Mouse (Mus musculus): Measurements from ENCODE around the gene Nrip2.
"Not testable (repeated sequence)": the region's sequence is repeated elsewhere in the genome, so short reads cannot be mapped to it uniquely, and the experiment has no call there.

Gene Nrip2

DNA sequence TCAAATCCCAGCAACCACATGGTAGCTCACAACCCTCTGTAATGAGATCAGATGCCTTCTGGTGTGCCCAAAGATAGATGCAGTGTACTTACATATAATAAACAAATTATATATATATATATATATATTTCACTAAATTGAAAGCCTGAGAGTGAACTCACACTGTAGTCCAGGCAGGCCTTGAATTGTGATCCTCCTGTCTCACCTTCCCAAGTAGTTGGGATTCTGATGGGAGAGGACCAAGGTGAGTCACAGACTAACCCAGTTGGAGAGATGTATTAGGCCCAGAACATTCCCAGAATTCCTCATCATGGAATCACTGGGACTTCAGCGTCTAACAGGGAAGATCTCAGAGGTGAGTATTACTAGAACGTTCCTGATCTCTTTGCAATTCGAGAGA is at the start of gene Nrip2:
TSS of gene Nrip2 (plus strand) at position 301 of the 400 bp plus-strand sequence.
- no peak for DNase-seq (ENCODE audit: low read depth, low spot score)

DNA sequence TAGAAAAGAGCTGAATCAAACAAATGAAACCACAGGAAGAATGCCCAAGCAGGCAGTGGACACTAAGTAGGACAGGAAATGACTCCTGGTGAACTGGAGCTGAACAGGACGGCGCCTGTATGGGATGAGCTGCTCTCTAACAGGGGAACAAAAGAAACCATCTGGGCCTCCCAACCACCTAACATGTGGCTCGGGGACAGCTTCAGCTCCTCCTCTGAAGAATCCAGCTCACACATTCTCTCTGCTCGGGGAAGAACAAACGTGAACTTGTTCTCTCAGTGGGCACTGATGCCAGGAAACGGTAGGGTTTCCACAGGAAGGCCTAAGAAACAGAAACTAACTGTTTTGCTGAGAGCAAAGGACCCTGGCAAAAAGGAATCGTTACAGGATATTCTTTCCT is 49.4 kb upstream of the Nrip2 start:
- peak; percentile 75 for DNase-seq (ENCODE audit: low read depth, low spot score)

DNA sequence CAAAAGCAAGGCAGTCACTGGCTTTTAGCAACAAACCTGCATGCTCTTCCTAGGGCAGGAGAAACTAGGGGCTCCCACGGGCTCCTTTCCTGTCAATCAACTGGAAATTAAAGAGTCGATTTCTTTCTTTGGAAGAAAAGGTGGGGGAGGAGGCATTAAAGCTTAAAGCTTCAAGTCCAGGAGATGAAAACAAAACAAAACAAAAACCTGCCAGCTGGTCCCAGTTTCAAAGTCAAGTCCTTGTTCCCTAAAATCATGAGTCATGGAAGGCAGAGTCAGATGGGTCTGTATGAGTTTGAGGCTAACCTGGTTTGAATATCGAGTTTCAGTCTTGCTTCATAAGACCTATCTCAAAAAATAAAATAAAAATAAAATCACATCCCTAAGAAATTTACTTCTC is 45.0 kb upstream of the Nrip2 start:
- DNase-seq (ENCODE audit: low read depth, low spot score), result no peak

DNA sequence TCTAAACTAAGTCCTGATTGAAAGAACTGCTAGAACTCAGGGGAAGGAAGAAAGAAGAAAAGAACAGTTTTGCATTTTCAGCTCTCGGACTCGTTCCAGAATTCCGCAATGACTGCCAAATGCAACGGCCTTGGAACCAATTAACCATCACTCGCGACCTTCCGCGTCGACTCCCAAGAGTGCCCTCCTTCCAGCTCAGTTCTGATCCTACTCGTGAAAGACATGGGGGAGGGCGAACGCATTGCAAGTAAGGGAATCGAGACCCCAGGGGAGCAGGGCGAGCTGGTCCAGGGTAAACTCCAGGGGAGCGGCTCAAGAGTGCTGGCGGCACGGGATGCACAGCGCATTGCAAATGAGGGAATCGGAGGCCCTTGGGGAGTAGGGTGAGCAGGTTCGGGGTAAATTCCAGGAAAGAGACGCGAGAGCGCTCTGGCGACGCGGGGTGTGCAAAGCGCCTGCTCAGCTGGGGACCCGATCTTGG is 43.9 kb upstream of the Nrip2 start:
- peak; percentile 65 for DNase-seq (ENCODE audit: low read depth, low spot score)

- peak; percentile 99 for DNase-seq (ENCODE audit: low read depth, low spot score)
These were observed 43.2 kb upstream of the Nrip2 start, which contains the start of gene Tulp3 for GRCm38 (mm10) chr6:128355726-128356416. Gene Tulp3 (minus strand): TSS chr6:128355851.

DNA sequence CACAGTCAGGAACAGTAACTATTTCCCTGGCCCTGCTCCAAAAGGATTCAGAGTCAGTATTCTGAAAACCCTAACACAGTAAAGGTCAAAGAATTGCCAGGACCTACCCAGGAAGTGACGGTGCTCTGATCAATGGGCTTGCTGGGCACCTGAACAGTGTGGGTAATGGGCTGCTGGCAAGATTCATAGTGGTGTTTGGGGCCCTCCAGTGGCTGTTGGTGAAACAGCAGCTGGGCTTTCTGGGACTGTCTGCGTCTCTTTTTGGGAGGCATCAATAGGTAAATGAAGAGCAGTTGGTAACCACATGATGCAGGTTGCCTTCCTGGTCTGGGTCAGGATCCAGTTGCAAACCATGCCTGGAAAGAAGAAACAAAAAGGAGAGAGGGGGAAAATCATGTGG is 40.1 kb upstream of the Nrip2 start:
- peak; percentile 65 for DNase-seq (ENCODE audit: low read depth, low spot score)

- no peak for DNase-seq (ENCODE audit: low read depth, low spot score)
These were observed 37.2 kb upstream of the Nrip2 start for GRCm38 (mm10) chr6:128361901-128362300.

DNA sequence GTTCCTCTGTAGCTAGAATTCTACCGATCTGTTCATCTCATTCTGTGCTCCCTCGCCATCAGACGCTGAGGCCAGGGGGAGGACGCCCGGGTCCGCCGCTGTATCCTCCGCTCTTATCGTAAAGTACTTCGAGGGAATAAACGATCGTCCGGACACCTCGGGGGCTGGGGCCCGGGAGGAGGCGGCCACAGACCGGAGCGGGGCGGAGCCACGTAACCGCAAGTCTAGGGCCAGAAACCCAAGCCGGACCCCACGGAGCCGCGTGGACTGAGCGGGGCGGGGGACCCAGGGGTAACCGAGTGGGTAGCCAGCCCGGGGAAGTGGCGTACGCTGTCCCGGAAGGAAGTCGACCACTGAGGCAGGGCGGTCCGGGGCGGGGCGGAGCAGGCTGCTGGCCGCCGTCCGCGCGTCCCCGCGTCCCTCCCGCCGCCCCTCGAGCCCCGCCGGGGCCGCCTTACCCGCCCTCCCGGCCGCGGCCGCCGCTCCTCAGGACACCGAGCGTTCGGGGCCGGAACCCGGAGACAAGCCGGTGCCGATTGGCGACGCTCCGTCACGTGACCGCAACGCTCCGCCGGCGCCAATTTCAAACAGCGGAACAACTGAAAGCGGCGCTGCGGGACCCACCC is 36.6 kb upstream of the Nrip2 start, which contains the start of the genes Rhno1 and Foxm1:
TSS of gene Rhno1 (minus strand) at position 531 of the 626 bp plus-strand sequence.
TSS of gene Foxm1 (plus strand) at position 587 of the 626 bp plus-strand sequence.
- peak; percentile 82 for DNase-seq (ENCODE audit: low read depth, low spot score)

- peak; percentile 20 for DNase-seq (ENCODE audit: low read depth, low spot score)
These were observed 35.9 kb upstream of the Nrip2 start for GRCm38 (mm10) chr6:128363007-128363825.

GRCm38 (mm10) chr6:128364721-128365120 is 34.4 kb upstream of the Nrip2 start:
- DNase-seq (ENCODE audit: low read depth, low spot score), result no peak

DNA sequence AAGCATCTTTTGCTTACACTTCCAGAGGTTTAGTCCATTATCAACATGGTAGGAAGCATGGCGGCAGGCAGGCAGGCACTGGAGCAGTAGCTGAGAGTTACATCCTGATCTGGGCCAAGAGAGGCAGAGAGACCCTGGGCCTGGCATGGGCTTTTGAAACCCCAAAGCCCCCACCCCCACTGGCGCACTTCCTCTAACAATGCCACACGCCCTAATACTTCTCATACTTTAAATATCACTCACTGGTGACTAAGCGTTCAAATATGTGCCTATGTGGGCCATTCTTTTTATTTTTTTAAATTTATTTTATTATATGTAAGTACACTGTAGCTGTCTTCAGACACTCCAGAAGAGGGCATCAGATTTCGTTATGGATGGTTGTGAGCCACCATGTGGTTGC is 32.6 kb upstream of the Nrip2 start:
- no peak for DNase-seq (ENCODE audit: low read depth, low spot score)

DNA sequence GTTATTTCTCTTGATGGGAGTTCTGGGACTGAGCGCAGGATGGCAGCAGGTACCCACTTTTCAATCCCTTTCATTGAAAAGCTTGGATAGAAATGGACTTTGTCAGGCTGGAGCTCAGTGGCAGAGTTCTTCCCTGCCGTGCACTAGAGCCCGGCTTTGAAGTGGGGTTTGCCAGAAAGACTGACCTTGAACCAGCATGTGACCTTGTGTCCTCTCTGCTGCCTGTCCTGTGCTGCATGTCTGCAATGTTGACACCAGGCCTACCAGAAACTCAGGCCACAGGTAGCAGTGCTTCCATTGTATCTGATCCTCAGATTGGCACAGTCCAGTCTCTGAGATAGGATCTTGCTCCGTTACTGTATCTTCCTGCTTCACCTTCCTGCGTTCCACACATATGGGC is 29.1 kb upstream of the Nrip2 start:
- no peak for DNase-seq (ENCODE audit: low read depth, low spot score)

DNA sequence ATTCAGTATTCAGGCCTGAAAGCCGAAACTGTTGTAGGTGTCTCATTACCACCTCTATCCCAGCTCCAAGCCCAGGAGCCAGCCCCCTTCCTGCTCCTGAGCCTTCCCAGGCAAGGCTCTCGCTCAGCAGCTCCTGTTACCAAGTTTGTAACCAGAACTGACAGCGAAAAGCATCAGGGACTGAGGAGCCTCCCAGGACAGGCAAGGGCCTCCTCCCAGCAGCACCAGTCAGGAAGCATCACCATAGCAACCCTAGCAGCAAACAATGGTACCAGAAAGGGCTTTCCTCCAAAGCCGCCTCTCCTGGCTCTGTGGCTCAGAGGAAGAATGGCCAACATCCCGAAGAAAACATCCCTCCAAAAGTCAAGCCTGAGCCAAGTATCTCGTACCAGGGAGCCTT is 23.9 kb upstream of the Nrip2 start, which contains the start of the genes Tex52 and Gm44596:
TSS of gene Tex52 (plus strand) at position 265 of the 400 bp plus-strand sequence.
TSS of gene Gm44596 (plus strand) at position 312 of the 400 bp plus-strand sequence.
- DNase-seq (ENCODE audit: low read depth, low spot score), result peak; percentile 86

GRCm38 (mm10) chr6:128376371-128377085 is 22.6 kb upstream of the Nrip2 start:
- DNase-seq (ENCODE audit: low read depth, low spot score), result no peak

DNA sequence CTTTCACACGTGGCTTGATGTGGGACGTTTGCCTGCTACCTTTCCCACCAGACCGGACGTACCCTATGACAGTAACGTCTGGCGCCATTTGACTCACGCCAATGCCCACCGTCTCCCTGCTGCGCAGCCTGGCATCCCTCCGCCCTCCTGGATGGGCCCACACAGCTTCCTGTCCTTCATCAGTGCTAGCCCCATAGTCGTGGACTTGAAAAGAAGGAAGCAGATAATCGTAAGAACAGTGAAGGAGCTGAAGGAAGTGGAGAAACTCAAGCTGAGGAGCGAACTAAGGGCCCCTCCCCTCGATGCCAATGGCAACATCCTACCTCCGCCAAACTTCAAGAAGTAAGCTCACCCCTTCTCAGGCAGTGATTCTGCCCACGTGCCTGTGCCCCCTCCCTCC is 19.5 kb upstream of the Nrip2 start:
- DNase-seq (ENCODE audit: low read depth, low spot score), result no peak

- not testable (repeated sequence) for DNase-seq (ENCODE audit: low read depth, low spot score)
These were observed 18.4 kb upstream of the Nrip2 start for GRCm38 (mm10) chr6:128380594-128381167.

DNA sequence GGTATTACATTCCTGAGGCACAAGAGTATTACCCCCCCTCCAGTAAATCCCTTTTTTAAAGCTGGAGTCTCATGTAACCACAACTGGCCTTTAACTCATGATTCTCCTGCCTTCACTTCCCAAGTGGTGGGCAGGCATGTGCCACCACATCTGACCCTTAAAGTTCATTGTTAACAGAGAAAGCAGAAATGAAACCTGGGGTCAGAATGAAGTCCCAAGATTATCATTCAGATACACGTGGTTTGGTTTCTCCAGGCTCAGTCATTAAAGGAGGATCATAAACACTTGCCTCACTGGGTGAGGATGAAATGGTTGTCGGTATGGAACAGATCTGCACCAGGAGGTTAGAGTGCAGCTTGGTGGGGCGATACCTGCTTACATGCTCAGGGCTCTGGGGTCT is 17.8 kb upstream of the Nrip2 start:
- DNase-seq (ENCODE audit: low read depth, low spot score), result no peak

GRCm38 (mm10) chr6:128383752-128384151 is 15.3 kb upstream of the Nrip2 start:
- no peak for DNase-seq (ENCODE audit: low read depth, low spot score)

DNA sequence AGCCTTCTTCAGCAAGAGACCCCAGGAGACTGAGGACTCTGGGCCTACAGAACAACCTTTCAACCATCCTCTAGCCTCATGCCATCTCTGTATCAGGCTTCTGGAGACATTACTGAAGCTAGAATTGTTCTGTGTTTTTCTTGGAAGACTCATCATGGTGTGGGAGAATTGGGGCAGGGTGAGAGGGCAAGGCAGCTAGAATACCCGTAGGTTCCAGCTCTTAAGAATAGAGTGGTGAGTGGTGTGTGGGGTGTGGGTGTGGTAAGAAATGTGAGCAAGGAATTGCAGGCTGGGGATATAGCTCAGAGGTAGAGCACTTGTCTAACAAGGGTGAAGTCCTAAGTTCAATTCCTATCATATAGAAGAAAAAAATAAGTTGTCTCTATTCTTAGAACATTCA is 14.1 kb upstream of the Nrip2 start:
- no peak for DNase-seq (ENCODE audit: low read depth, low spot score)

DNA sequence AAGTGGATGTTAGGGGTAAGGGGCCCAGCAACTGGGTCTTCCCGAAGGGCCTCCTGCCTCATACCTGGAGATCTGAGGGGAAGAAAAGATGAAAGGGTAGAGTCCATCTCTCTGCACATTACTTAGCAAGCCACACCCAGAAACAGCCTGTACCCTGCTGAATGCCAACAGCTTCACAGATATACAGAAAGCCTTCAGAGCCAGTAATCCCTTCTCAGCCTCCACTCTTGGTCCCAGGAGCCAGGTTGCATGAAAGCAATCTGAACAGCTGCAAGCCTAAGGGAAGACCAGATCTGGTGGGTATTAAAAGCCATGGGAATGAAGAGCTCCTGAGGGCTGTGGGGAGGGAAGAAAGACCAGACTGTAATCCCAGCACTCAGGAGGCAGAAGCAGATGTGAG is 9.9 kb upstream of the Nrip2 start:
- no peak for DNase-seq (ENCODE audit: low read depth, low spot score)

DNA sequence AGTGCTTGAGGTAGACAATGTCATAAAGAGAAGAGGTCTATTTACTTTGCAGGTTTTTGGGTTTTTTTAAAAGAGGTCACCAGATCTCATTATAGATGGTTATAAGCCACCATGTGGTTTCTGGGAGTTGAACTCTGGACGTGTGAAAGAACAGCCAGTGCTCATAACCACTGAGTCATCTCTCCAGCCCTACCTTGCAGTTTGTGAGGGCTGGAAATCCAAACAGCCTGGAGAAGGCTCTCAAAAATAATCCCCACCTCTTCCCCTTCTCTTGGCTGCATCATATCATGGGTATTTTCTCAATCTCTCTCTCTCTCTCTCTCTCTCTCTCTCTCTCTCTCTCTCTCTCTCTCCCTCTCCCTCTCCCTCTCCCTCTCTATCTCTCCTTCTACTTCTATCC is 8.4 kb upstream of the Nrip2 start:
- DNase-seq (ENCODE audit: low read depth, low spot score), result no peak
